Mouse (Mus musculus) limb, embryonic 13.5 days (tissue): ENCODE results near the gene Cep78. TPM values are rescaled to one million over a fixed set of nuclear protein-coding genes. Genes with fewer than 3 reads are reported as not detected.
A peak's percentile ranks its signal among the peaks of the same experiment; 100 is the strongest.

ENCODE experiments used
- ATAC-seq: fragments of 200-750 bp; cut with Nextera tagmentation; 2 replicates; pipeline ENCODE4 v1.8.0; 2017; ENCODE audit warnings: low read depth, moderate number of reproducible peaks, moderate TSS enrichment; ENCODE audit not compliant: low FRiP score
- H3K27ac ChIP-seq: fragments of 300-500 bp; sonication (generic); 2 replicates; pipeline ENCODE4 v1.5.1; 2015; ENCODE audit warnings: inconsistent platforms, mild to moderate bottlenecking, moderate library complexity
- H3K27me3 ChIP-seq: fragments of 300-500 bp; sonication (generic); 2 replicates; pipeline ENCODE4 v1.6.1; 2015; ENCODE audit warnings: mild to moderate bottlenecking, inconsistent platforms
- H3K36me3 ChIP-seq: fragments of 300-500 bp; sonication (generic); 2 replicates; pipeline ENCODE4 v1.6.1; 2015; ENCODE audit warnings: inconsistent platforms, mild to moderate bottlenecking, moderate library complexity
- H3K4me1 ChIP-seq: fragments of 300-500 bp; sonication (generic); 2 replicates; pipeline ENCODE4 v1.6.1; 2015; ENCODE audit warnings: inconsistent platforms
- H3K4me2 ChIP-seq: fragments of 300-500 bp; sonication (generic); replicated peaks from 2 replicates; pipeline ENCODE4 v1.6.1; 2015; ENCODE audit warnings: inconsistent platforms, mild to moderate bottlenecking, moderate library complexity
- H3K4me3 ChIP-seq: fragments of 300-500 bp; sonication (generic); 2 replicates; pipeline ENCODE4 v1.5.1; 2015; ENCODE audit warnings: moderate library complexity, mild to moderate bottlenecking, inconsistent platforms
- H3K9ac ChIP-seq: fragments of 300-500 bp; sonication (generic); 2 replicates; pipeline ENCODE4 v1.6.1; 2015; ENCODE audit warnings: mild to moderate bottlenecking, inconsistent platforms
- H3K9me3 ChIP-seq: fragments of 300-500 bp; sonication (generic); 2 replicates; pipeline ENCODE4 v1.6.1; 2016; ENCODE audit warnings: inconsistent platforms
- WGBS: fragments of 180-500 bp; shearing (Covaris S2); methylation state at CpG from one replicate; pipeline ENCODE4 v1.1.7; 2015; 5-methylcytosine and 5-hydroxymethylcytosine counted together
- polyA plus RNA-seq: library from polyadenylated mRNA; unstranded; fragments of >200 nt; fragmentation: Nextera tagmentation; extraction: Ambion mirVana; gene quantifications from 2 replicates; pipeline ENCODE4 v1.2.1, GENCODE M21; 2015

Cep78 gene
- polyA plus RNA-seq, 1 experiment from 2014 or later: 35.2 TPM

DNA sequence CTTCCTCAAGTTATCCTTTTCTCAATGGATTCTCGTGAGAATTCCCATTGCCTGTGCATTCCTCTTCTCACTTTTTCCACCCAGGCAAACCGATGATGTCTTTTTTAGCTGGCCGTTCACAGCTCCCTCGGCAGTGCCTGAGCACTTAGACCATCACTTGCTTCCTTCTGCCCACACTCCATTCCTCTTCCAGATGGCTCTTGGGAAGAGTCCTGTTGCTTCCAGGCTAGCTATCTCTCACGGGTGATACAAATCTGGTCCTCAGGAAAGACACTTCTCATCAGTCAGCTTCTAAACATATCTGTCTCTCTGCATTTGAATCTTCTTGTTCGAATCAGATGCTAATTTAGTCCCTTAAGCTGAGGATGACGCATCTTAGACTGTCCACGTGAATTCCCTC is 22.3 kb upstream of the Cep78 start:
- Histone ChIP-seq H3K4me1 (no peaks in the 10 kb centered on the region), H3K27me3 (no peaks in the 10 kb centered on the region), H3K4me2 (no peak overlapping the region), H3K36me3 (no peaks in the 10 kb centered on the region), H3K9me3 (no peaks in the 10 kb centered on the region), H3K27ac (no peak overlapping the region), H3K4me3 (no peak overlapping the region), H3K9ac (no peak overlapping the region)
- ATAC-seq: no peak
- 88% methylated on average over 8 of the region's 8 CpGs for WGBS

DNA sequence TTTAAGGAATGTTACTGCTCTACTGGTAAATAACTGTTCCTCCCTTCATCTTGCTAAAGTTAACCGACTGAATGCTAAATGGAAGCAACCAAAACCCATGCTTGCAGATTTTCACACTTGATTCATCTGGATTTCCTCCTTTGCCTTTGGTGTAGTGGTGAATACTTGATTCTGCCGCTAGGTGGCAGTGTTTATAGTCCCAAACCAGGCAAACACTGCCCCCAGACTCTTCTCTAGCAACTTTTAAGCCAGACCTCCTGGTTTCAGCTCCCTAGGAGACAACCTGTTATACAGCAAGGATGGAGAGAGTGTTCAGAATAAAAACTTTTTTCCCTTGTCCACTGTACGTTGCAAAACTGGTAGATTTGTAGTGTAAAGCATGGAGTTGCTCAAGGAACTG is 13.4 kb upstream of the Cep78 start:
- Histone ChIP-seq H3K9me3 (no peaks in the 10 kb centered on the region), H3K4me3 (no peak overlapping the region), H3K27me3 (no peaks in the 10 kb centered on the region), H3K4me1 (peaks cover 9% of the 10 kb centered on the region; the same call in 1 of the 2 replicates), H3K9ac (no peak overlapping the region), H3K27ac (no peak overlapping the region), H3K4me2 (no peak overlapping the region), H3K36me3 (no peaks in the 10 kb centered on the region)
- 4% methylated on average over 3 of the region's 3 CpGs for WGBS
- ATAC-seq: 0 out of 2 replicates have a peak, but pooled peaks have one; percentile 48

DNA sequence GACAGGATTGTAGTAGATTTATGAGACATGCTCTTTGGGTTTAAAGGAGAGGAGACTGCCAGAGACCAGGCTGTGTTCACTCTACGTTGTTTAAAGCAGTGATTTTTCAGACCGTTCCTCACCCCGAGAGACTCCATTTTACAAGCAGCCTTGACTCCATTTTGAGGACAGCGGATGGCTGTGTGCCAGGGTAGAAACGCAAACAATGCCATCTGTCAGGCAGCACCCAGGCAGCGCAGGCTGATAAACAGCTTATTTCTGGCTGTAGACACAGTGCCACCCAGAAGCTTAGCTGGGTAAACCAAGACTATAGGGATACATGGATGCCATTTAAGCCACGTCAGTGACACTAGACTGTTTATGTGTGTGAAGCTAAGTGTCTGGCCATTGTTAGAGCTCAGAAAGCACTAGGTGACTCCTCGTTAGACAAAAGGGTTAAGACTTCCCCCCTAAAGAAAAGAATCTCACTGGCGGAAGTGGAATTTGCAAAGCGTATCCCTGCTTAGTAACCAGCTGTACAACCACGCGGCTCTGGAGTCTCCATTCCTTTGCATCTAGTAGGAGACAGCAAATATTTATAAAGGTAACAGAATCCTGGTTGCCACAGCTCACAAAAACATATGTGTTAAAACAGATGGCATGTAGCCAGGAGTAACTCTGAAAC is 12.2 kb upstream of the Cep78 start:
- Histone ChIP-seq H3K9ac (no peak overlapping the region), H3K27me3 (no peaks in the 10 kb centered on the region), H3K4me3 (peak overlapping the region; percentile 16; the same call in 1 of the 2 replicates), H3K4me2 (peak overlapping the region; percentile 54), H3K27ac (peak overlapping the region; percentile 61), H3K9me3 (no peaks in the 10 kb centered on the region), H3K36me3 (0 out of 2 replicates have a peak, but pooled peaks cover 3% of the 10 kb centered on the region), H3K4me1 (peaks cover 9% of the 10 kb centered on the region; the same call in 1 of the 2 replicates)
- 42% methylated on average over 12 of the region's 12 CpGs for WGBS
- ATAC-seq: peak; percentile 76

DNA sequence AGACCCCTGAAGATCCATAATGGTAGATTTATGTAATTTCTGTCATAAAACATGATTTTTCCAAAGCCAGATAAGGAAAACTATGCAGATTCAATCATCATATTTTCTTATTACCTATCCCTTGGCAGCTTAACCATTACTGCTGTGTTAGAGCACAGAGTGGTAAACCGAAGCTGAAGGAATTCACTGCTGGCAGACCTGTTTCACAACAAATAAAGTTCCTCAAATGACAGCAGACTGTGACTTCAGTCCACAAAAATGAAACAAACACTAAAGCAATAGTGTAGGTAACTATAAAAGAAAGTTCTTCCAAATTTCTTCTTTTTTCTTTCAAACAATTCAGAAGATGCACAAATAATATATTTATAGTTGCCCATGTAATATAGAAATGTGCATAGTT is 5.3 kb upstream of the Cep78 start:
- no peaks in the 10 kb centered on the region for H3K9me3 ChIP-seq
- H3K4me1 ChIP-seq: 0 out of 2 replicates have a peak, but pooled peaks cover 4% of the 10 kb centered on the region
- H3K4me2 ChIP-seq: no peak overlapping the region
- ATAC-seq: no peak
- no peak overlapping the region for H3K27ac ChIP-seq
- no peak overlapping the region for H3K4me3 ChIP-seq
- H3K27me3 ChIP-seq: no peaks in the 10 kb centered on the region
- no peak overlapping the region for H3K9ac ChIP-seq
- peaks cover 19% of the 10 kb centered on the region; the same call in 1 of the 2 replicates for H3K36me3 ChIP-seq
- WGBS: 87% methylated on average over 1 of the region's 1 CpGs

DNA sequence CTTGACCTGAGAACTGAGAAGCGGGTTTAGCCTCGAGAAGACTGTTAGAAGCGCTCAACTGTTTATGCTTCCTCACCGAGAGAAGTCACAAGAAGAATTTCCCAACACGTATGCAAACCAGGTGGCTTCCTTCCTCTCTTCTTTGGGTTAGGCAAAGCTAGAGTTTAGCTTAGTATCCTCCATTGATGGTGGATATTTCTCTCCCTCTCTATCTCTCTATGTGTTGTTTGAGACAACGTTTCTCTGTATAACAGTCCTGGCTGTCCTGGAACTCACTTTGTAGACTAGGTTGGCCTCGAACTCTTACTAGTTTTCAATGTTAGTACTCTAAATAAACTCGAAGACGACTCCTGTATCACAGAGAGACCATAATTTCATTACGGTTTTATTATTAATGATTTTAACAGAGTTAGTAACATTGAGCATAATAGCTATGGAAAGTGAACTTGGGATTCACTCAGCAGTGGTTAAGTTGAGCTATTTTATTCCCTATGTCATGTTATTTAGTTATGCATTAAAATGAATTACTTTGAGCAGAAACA is 454 bp upstream of the Cep78 start:
- peaks cover 15% of the 10 kb centered on the region for H3K4me1 ChIP-seq
- H3K27me3 ChIP-seq: no peaks in the 10 kb centered on the region
- H3K36me3 ChIP-seq: peaks cover 9% of the 10 kb centered on the region; the same call in 1 of the 2 replicates
- H3K27ac ChIP-seq: no peak overlapping the region
- WGBS: 30% methylated on average over 10 of the region's 10 CpGs
- no peaks in the 10 kb centered on the region for H3K9me3 ChIP-seq
- H3K4me2 ChIP-seq: peak overlapping the region; percentile 78
- peak overlapping the region; percentile 86 for H3K9ac ChIP-seq
- peak overlapping the region; percentile 78 for H3K4me3 ChIP-seq
- ATAC-seq: peak; percentile 20; the same call in 1 of the 2 replicates

DNA sequence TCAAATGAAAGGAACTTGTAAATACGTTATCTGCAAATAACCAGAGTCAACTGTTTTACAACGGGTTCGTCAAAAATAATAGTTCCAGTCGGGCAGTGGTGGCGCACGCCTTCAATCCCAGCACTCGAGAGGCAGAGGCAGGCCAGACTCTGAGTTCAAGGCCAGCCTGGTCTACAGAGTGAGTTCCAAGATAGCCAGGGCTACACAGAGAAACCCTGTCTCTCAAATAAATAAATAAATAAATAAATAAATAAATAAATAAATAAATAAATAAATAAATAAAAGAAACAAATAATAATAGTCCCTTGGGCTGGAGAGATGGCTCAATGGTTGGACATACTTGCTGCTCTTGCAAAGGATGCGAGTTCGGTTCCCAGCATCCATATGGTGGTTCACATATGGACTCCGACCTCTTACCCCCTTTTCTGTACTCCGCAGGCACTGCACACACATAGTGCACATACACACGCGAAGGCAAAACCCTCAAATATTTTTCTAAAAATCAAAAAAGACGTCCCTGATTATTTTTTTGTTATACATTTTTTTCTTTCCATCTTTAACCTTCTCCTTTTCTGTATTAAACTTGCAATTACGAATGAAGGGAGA is 947 bp downstream of the Cep78 start:
- Histone ChIP-seq H3K36me3 (peaks cover 10% of the 10 kb centered on the region), H3K4me3 (peak overlapping the region; percentile 78), H3K27me3 (no peaks in the 10 kb centered on the region), H3K4me1 (peaks cover 15% of the 10 kb centered on the region), H3K9ac (peak overlapping the region; percentile 86), H3K9me3 (no peaks in the 10 kb centered on the region), H3K4me2 (peak overlapping the region; percentile 78), H3K27ac (peak overlapping the region; percentile 84; the same call in 1 of the 2 replicates)
- 0 out of 2 replicates have a peak, but pooled peaks have one; percentile 21 for ATAC-seq
- 48% methylated on average over 15 of the region's 15 CpGs for whole genome bisulfite sequencing

DNA sequence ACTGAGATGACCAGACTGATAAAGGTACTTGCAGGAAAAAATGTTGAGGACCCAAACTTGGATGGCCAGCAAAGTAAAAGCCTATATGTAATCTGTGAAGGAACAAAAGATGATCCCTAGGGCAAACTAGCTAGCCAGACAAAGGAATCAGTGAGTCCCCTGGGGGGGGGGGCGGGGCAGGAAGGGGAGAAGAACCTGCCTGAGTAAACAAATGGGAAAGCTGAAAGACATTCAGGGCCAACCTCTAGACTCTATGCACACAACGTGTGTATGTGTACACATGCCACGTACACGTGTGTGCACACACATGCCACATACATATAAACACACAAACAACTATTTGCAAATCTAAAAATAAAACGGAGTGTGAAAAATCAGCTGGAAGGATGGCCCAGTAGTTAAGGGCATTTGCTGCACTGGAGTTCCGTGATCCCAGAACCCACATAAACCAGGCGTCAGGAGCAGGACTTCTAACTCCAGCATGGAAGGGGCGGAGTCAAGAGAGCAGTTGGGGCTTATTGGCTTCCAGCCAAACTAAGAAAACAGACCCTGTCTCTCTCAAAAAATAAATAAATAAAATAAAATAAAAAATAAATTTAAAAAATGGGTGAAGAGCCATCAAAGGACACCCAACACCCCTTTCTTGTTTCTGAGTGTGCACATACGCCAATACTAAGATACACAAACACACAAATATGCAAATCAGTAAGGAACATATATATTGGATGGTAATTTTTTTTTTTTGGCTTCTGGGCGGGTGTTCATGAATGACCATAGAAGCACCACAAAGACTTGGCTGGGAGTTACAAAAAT is 1.7 kb downstream of the Cep78 start:
- 54% methylated on average over 9 of the region's 10 CpGs for WGBS
- Histone ChIP-seq H3K9me3 (no peaks in the 10 kb centered on the region), H3K36me3 (peaks cover 11% of the 10 kb centered on the region), H3K4me1 (peaks cover 15% of the 10 kb centered on the region), H3K4me2 (peak overlapping the region; percentile 78), H3K27me3 (no peaks in the 10 kb centered on the region), H3K9ac (no peak overlapping the region), H3K4me3 (no peak overlapping the region), H3K27ac (no peak overlapping the region)
- no peak for ATAC-seq

DNA sequence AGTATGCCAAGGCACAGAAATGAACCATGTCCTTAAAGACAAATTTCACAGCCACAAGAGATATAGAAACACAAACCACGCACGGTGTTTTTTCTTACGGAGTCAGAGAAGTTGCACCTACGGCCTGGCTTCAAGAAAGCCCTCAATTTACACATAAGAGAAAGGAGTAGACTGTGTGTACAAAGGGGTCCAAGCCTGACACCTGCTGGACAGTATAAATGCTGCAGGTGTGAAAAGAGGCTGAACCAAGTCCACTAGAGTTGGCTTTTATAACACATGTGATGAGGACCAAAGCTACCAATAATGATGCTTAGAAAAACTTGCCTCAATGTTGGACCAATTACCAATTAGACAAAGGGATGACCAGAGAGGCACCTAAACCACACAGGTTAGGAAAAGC is 2.9 kb downstream of the Cep78 start:
- Histone ChIP-seq H3K27me3 (no peaks in the 10 kb centered on the region), H3K4me1 (peaks cover 15% of the 10 kb centered on the region), H3K9me3 (no peaks in the 10 kb centered on the region), H3K36me3 (peaks cover 14% of the 10 kb centered on the region), H3K4me3 (no peak overlapping the region), H3K27ac (no peak overlapping the region), H3K4me2 (no peak overlapping the region), H3K9ac (no peak overlapping the region)
- 57% methylated on average over 4 of the region's 4 CpGs for WGBS
- peak; percentile 28; the same call in 1 of the 2 replicates for ATAC-seq

DNA sequence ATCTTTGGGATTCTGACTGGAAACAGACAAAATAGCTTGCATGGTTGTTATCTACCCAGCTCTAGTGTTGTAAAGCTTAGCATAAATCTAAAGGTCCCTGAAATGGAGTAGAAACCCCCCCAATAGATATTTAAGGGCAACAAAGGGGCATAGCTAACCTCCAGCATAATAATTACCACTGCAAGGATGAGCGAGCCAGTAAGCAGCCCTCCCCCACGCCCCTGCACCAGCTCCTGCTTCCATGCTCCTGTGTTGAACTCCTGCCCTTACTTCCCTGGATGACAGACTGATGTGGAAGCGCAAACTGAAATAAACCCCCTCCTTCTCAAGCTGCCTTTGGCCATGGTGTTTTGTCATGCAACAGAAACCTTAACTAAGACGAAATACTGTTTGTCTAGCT is 11.4 kb downstream of the Cep78 start:
- Histone ChIP-seq H3K4me3 (no peak overlapping the region), H3K36me3 (peaks cover 86% of the 10 kb centered on the region), H3K4me1 (no peaks in the 10 kb centered on the region), H3K9me3 (no peaks in the 10 kb centered on the region), H3K27ac (no peak overlapping the region), H3K27me3 (no peaks in the 10 kb centered on the region), H3K4me2 (no peak overlapping the region), H3K9ac (no peak overlapping the region)
- no peak for ATAC-seq
- WGBS: 76% methylated on average over 4 of the region's 4 CpGs

DNA sequence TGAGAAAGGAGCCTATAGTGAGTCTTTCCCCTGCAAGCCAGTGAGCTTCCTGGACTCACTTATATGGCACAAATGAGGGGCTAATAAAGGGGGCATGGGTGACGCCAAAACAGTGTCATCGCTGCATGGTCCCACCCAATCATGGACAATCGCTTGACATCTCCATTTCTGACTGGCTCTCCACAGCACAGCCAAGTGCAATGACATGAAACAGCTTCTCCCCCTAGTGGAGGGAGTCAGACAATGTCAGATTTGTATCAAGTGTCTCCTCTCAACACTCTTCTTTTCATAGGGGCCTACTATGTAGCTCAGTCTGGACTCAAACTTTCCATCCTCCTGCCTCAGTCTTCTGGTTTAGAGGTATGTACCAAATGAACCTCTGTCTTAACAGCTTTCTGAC is 19.7 kb downstream of the Cep78 start:
- Histone ChIP-seq H3K9me3 (no peaks in the 10 kb centered on the region), H3K9ac (no peak overlapping the region), H3K4me2 (no peak overlapping the region), H3K36me3 (peaks cover 70% of the 10 kb centered on the region), H3K27me3 (no peaks in the 10 kb centered on the region), H3K4me3 (no peak overlapping the region), H3K27ac (no peak overlapping the region), H3K4me1 (no peaks in the 10 kb centered on the region)
- no peak for ATAC-seq
- 57% methylated on average over 3 of the region's 3 CpGs for WGBS

DNA sequence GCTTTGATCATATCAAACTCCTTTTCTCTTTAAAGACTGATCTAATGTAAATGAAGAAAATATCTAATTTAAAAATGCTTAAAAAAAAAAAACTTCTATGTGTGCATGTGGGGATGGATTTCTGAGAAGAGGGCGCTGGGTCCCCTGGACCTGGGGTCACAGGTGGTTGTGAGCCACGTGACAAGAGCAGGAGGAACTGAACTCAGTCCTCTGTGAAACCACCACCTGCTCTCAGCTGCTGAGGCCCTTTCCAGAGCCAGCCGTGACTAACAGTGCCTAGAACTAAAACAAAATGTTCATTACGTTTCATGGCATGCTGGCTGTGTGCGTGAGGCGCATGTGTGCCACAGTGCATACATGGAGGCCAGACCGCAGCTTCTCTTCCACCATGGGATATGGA is 20.3 kb downstream of the Cep78 start:
- Histone ChIP-seq H3K27me3 (no peaks in the 10 kb centered on the region), H3K9ac (no peak overlapping the region), H3K27ac (no peak overlapping the region), H3K4me1 (no peaks in the 10 kb centered on the region), H3K9me3 (no peaks in the 10 kb centered on the region), H3K4me2 (no peak overlapping the region), H3K36me3 (peaks cover 70% of the 10 kb centered on the region), H3K4me3 (no peak overlapping the region)
- no peak for ATAC-seq
- 87% methylated on average over 7 of the region's 7 CpGs for WGBS
